Mouse (Mus musculus) yolk sac, embryonic 10.5 days (tissue): ENCODE measurements around the gene Znhit1.

Experiments used
- DNase-seq: peaks from one replicate; pipeline ENCODE4 v3.0.0-alpha.2; 2017; ENCODE audit warnings: low spot score

Znhit1 gene

GRCm38 (mm10) chr5:136987934-136988271 is at the start of gene Znhit1:
TSS of gene Znhit1 (minus strand) at chr5:136988021.
- no peak for DNase-seq

GRCm38 (mm10) chr5:137036211-137036610 is 48.4 kb upstream of the Znhit1 start:
- DNase-seq, result no peak

- DNase-seq, result peak; percentile 95
Measured at GRCm38 (mm10) chr5:137032641-137033074, 44.8 kb upstream of the Znhit1 start.

- DNase-seq, result no peak
Measured at GRCm38 (mm10) chr5:137032033-137032421, 44.2 kb upstream of the Znhit1 start.

GRCm38 (mm10) chr5:137031076-137032032 is 43.5 kb upstream of the Znhit1 start:
- no peak for DNase-seq

GRCm38 (mm10) chr5:137030416-137030810 is 42.6 kb upstream of the Znhit1 start:
- no peak for DNase-seq

GRCm38 (mm10) chr5:137029643-137030415 is 42.0 kb upstream of the Znhit1 start:
- peak; percentile 93 for DNase-seq

- DNase-seq, result no peak
Measured at GRCm38 (mm10) chr5:137029273-137029585, 41.4 kb upstream of the Znhit1 start.

GRCm38 (mm10) chr5:137028561-137029272 is 40.9 kb upstream of the Znhit1 start:
- DNase-seq, result no peak

- no peak for DNase-seq
Measured at GRCm38 (mm10) chr5:137026092-137026491, 38.3 kb upstream of the Znhit1 start, which contains the start of gene Vgf. TSS of gene Vgf (plus strand) at chr5:137026392.

- peak; percentile 42 for DNase-seq
Measured at GRCm38 (mm10) chr5:137025132-137025531, 37.3 kb upstream of the Znhit1 start.

- no peak for DNase-seq
Measured at GRCm38 (mm10) chr5:137024318-137024717, 36.5 kb upstream of the Znhit1 start.

- DNase-seq, result no peak
Measured at GRCm38 (mm10) chr5:137015913-137016312, 28.1 kb upstream of the Znhit1 start.

GRCm38 (mm10) chr5:137012401-137012950 is 24.7 kb upstream of the Znhit1 start:
- DNase-seq, result no peak

GRCm38 (mm10) chr5:137009988-137010387 is 22.2 kb upstream of the Znhit1 start:
- peak; percentile 47 for DNase-seq

GRCm38 (mm10) chr5:137007276-137007675 is 19.5 kb upstream of the Znhit1 start:
- no peak for DNase-seq

- DNase-seq, result peak; percentile 47
Measured at GRCm38 (mm10) chr5:137000612-137001011, 12.8 kb upstream of the Znhit1 start.

GRCm38 (mm10) chr5:136999449-136999848 is 11.6 kb upstream of the Znhit1 start:
- DNase-seq, result no peak

- DNase-seq, result no peak
Measured at GRCm38 (mm10) chr5:136989801-136990200, 2.0 kb upstream of the Znhit1 start.

GRCm38 (mm10) chr5:136988420-136988819 is 599 bp upstream of the Znhit1 start:
- DNase-seq, result no peak

GRCm38 (mm10) chr5:136987138-136987933 is 485 bp downstream of the Znhit1 start:
- DNase-seq, result peak; percentile 88
